Mouse (Mus musculus) hindbrain, embryonic 14.5 days (tissue): ENCODE measurements around the gene Efcab3. TPM values are rescaled to one million over a fixed set of nuclear protein-coding genes. Genes with fewer than 3 reads are reported as not detected.

ENCODE experiments used
- ATAC-seq: fragments of 200-750 bp; cut with Nextera tagmentation; 2 replicates; pipeline ENCODE4 v1.8.0; 2017; ENCODE audit warnings: moderate number of reproducible peaks, mild to moderate bottlenecking, moderate TSS enrichment, moderate library complexity; ENCODE audit not compliant: low FRiP score
- DNase-seq: peaks from one replicate; pipeline ENCODE4 v3.0.0-alpha.2; 2015; ENCODE audit warnings: low spot score
- H3K27ac ChIP-seq: fragments of 300-500 bp; sonication (generic); 2 replicates; pipeline ENCODE4 v1.5.1; 2014; ENCODE audit warnings: mild to moderate bottlenecking, moderate library complexity
- H3K27me3 ChIP-seq: fragments of 300-500 bp; sonication (generic); 2 replicates; pipeline ENCODE4 v1.6.1; 2014; ENCODE audit warnings: mild to moderate bottlenecking, low read length, mixed read lengths; ENCODE audit not compliant: control insufficient read depth, insufficient read depth
- H3K36me3 ChIP-seq: fragments of 300-500 bp; sonication (generic); replicated peaks from 2 replicates; pipeline ENCODE4 v1.6.1; 2014; ENCODE audit not compliant: control insufficient read depth, insufficient read depth
- H3K4me1 ChIP-seq: fragments of 300-500 bp; sonication (generic); replicated peaks from 2 replicates; pipeline ENCODE4 v1.6.1; 2014; ENCODE audit warnings: antibody characterized with exemption, low read length, mixed read lengths; ENCODE audit not compliant: control insufficient read depth, insufficient read depth
- H3K4me2 ChIP-seq: fragments of 300-500 bp; sonication (generic); replicated peaks from 2 replicates; pipeline ENCODE4 v1.6.1; 2014; ENCODE audit warnings: mild to moderate bottlenecking, moderate library complexity
- H3K4me3 ChIP-seq: fragments of 300-500 bp; sonication (generic); replicated peaks from 2 replicates; pipeline ENCODE4 v1.5.1; 2014; ENCODE audit warnings: mild to moderate bottlenecking, low read length
- H3K9ac ChIP-seq: fragments of 300-500 bp; sonication (generic); 2 replicates; pipeline ENCODE4 v1.6.1; 2014
- H3K9me3 ChIP-seq: fragments of 300-500 bp; sonication (generic); 2 replicates; pipeline ENCODE4 v1.6.1; 2016; ENCODE audit warnings: low read length; ENCODE audit not compliant: control insufficient read depth
- WGBS: fragments of 180-500 bp; shearing (Covaris S2); extraction: QIAGEN DNeasy Blood & Tissue Kit; methylation state at CpG from one replicate; pipeline ENCODE4 v1.1.7; 2014; 5-methylcytosine and 5-hydroxymethylcytosine counted together
- polyA plus RNA-seq: library from polyadenylated mRNA; unstranded; fragments of >200 nt; fragmentation: Nextera tagmentation; extraction: Ambion mirVana; gene quantifications from 2 replicates; pipeline ENCODE4 v1.2.1, GENCODE M21; 2014

The Efcab3 gene
- polyA plus RNA-seq, 1 experiment from 2014 or later, result not detected

DNA sequence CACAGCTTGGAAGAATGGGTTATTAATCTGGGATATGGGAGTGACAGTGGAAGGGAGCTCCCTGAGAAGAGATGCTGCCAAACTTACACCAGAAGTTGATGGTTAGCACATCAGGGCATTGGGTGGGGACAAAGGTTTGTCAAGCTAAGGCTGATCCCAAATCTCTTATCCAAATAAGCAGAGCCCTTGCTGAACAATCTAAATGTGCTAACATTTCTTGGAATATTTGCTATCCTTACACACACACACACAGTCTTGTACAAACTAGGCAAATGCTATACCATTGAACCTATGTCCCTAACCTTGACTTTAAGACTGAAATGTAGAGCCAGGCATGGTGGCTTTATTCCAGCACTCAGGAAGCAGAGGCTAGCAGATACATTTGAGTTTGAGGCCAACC, 80.2 kb downstream of the Efcab3 start:
- DNase-seq (no peak), ATAC-seq (no peak)
- no peaks in the 10 kb centered on the region for H3K27me3 ChIP-seq
- H3K4me3 ChIP-seq, result no peak overlapping the region
- H3K9ac ChIP-seq, result no peak overlapping the region
- H3K4me1 ChIP-seq, result no peaks in the 10 kb centered on the region
- no peak overlapping the region for H3K27ac ChIP-seq
- no peak overlapping the region for H3K4me2 ChIP-seq
- H3K9me3 ChIP-seq, result no peaks in the 10 kb centered on the region
- peaks cover 38% of the 10 kb centered on the region for H3K36me3 ChIP-seq

DNA sequence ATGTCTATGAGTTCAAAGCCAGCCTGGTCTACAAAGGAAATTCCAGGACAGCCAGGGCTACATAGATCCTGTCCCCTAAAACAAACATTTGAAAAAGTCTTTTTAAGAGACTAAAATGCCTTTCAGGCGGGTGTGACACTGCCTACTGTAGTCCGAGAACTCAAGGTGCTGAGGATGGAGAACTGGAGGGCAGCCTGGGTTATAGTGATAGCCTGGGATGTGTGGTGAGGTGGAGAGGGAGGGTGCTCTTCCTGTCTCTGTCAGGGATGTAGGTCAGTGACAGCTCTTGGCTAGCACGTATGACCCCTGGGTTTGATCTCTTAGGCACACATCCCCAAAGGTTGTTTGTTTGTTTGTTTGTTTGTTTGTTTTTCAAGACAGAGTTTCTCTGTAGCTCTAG, 80.7 kb downstream of the Efcab3 start:
- no peak overlapping the region for H3K9ac ChIP-seq
- H3K27me3 ChIP-seq, result no peaks in the 10 kb centered on the region
- no peak for DNase-seq
- H3K4me2 ChIP-seq, result no peak overlapping the region
- no peaks in the 10 kb centered on the region for H3K9me3 ChIP-seq
- WGBS, result 92% methylated on average over 3 of the region's 3 CpGs
- H3K4me3 ChIP-seq, result no peak overlapping the region
- ATAC-seq, result no peak
- no peaks in the 10 kb centered on the region for H3K4me1 ChIP-seq
- peaks cover 33% of the 10 kb centered on the region for H3K36me3 ChIP-seq
- no peak overlapping the region for H3K27ac ChIP-seq

DNA sequence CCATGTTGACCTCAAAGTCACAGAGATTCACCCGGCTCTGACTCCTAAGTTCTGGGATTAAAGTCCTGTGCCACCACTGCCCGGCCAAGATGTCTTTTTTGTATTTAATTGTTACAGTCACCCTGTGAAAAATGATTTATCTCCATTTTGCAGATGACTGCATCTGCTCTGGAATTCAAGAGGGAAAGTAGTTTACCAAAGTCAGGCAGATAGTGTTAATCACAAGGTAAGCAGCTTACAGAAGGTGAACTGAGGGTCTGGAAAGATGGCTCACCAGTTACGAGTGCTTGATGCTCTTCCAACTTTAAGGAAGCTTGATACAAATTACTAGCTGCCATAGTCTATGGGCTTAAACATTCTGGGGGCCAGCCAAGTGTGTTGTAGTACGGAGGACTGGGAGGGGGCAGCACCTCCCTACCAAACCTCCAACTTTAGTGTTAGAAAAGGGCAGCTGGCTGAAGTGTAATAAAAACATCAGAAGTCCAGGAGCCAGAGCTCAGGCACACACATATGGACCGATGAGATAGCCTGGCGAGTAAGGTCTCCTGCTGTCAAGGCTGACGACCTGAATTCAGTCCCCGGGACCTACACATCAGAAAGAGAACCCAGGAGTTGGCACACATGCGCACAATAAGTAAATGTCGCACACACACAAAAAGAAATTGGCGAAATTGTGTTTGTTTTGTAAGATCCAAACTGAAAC, 81.3 kb downstream of the Efcab3 start:
- H3K27me3 ChIP-seq, result no peaks in the 10 kb centered on the region
- no peaks in the 10 kb centered on the region for H3K9me3 ChIP-seq
- H3K4me1 ChIP-seq, result no peaks in the 10 kb centered on the region
- H3K4me3 ChIP-seq, result no peak overlapping the region
- DNase-seq (no peak), ATAC-seq (no peak)
- no peak overlapping the region for H3K27ac ChIP-seq
- H3K4me2 ChIP-seq, result no peak overlapping the region
- WGBS, result 85% methylated on average over 11 of the region's 11 CpGs
- H3K36me3 ChIP-seq, result peaks cover 27% of the 10 kb centered on the region
- H3K9ac ChIP-seq, result no peak overlapping the region

DNA sequence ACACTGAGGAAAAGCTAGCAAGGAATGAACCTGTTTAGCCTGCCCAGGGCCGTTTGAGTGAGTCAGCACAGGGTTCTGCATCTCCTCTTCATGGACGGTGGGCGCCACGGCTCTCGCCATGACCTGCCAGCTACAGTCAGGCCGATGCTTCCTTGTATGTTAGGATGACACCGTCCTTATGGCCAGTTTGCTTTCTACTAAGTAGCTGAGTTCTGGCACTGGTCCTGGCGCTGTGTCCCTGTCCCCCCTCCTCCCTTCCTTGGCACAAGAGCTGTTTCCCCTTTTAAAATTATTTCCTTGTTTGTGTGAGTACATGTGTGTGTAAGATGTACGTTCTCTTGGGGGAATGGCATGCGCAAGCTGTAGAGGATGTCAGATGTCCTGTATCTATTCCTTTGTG, 81.8 kb downstream of the Efcab3 start:
- no peaks in the 10 kb centered on the region for H3K9me3 ChIP-seq
- no peak overlapping the region for H3K9ac ChIP-seq
- H3K4me1 ChIP-seq, result no peaks in the 10 kb centered on the region
- no peak overlapping the region for H3K4me2 ChIP-seq
- H3K27ac ChIP-seq, result no peak overlapping the region
- no peak overlapping the region for H3K4me3 ChIP-seq
- no peak for ATAC-seq
- DNase-seq, result no peak
- H3K27me3 ChIP-seq, result no peaks in the 10 kb centered on the region
- WGBS, result 92% methylated on average over 10 of the region's 10 CpGs
- peaks cover 21% of the 10 kb centered on the region for H3K36me3 ChIP-seq

DNA sequence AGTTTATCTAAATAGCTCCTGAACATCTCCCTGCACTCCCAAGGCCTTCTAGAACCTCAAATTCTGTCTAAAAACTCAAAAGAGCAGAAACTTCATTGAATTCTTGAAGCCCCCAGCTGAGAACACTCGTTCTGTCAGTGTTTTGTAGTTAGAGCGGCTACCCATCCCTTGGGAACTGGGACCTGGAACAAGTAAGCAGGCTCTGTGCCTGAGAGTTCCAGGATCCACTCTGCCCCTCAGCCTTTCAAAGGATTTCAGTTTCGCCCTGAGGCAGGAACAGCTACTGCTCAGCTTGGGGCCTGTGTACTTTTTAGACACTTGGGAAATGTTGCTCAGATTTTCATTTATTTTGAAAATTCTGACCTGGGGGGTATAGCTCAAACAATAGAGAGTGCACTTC, 83.2 kb downstream of the Efcab3 start, which contains the start of gene Gm10842:
TSS of gene Gm10842 (plus strand) at position 301 of the 400 bp plus-strand sequence.
- DNase-seq, result no peak
- no peak for ATAC-seq
- no peak within 1 kb of the TSS for H3K9ac ChIP-seq
- H3K27ac ChIP-seq, result no peak within 1 kb of the TSS
- H3K36me3 ChIP-seq, result 0 out of 2 replicates have a peak, but pooled peaks cover 8% of the 10 kb centered on the region
- H3K4me2 ChIP-seq, result no peak within 1 kb of the TSS
- no peaks in the 10 kb centered on the region for H3K9me3 ChIP-seq
- no peaks in the 10 kb centered on the region for H3K27me3 ChIP-seq
- H3K4me1 ChIP-seq, result 0 out of 2 replicates have a peak, but pooled peaks cover 6% of the 10 kb centered on the region
- 89% methylated on average over 3 of the region's 3 CpGs for WGBS
- no peak within 1 kb of the TSS for H3K4me3 ChIP-seq

DNA sequence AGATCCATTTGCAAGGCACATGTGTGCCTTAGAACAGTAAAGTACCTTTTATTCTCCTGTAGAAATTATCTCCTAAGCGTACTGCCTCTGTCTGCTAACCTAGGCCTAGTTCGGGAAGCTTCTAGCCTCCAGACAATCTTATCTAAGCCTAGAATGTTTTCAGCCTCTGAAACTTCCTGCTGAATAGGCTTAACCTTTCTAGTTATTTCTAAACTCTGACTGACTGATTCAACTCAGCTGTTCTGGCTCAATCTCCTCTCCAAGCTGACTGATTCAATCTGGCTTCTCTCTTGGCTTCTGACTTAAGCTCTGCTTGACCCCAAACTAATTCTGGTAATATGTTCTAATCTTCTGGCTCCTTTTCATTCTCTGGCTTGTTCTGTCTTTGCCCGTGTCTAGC, 86.0 kb downstream of the Efcab3 start:
- ATAC-seq, result no peak
- H3K9ac ChIP-seq, result no peak overlapping the region

DNA sequence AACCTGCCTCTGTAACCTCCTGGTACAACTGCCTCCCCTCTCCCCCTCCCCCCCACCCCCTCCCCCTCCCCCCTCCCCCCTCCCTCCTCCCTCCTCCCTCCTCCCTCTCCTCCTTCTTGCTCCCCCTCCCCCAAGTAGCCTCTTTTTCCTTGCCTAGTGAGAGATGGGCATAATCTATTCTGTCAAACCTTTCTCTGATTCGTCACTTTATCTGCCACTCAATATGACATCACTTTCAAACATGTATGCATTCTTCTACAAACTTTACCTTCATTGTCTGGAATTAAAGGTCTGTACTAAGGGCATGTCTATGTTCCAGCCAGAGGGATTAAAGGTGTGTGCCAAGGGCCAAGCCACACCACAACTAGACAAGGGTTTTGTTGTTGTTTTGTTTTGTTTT, 86.4 kb downstream of the Efcab3 start:
- Histone ChIP-seq H3K9me3 (no peaks in the 10 kb centered on the region), H3K9ac (no peak overlapping the region), H3K27me3 (no peaks in the 10 kb centered on the region), H3K4me2 (no peak overlapping the region), H3K4me1 (0 out of 2 replicates have a peak, but pooled peaks cover 13% of the 10 kb centered on the region), H3K36me3 (no peaks in the 10 kb centered on the region), H3K27ac (no peak overlapping the region), H3K4me3 (no peak overlapping the region)
- no peak for ATAC-seq
- 87% methylated on average over 1 of the region's 1 CpGs for WGBS
- no peak for DNase-seq

More for the DNA sequence above, 86.0 kb downstream of the Efcab3 start:
- H3K27me3 ChIP-seq, result no peaks in the 10 kb centered on the region
- DNase-seq, result no peak
- H3K36me3 ChIP-seq, result no peaks in the 10 kb centered on the region
- no peak overlapping the region for H3K4me3 ChIP-seq
- no peak overlapping the region for H3K4me2 ChIP-seq
- H3K27ac ChIP-seq, result no peak overlapping the region
- H3K4me1 ChIP-seq, result 0 out of 2 replicates have a peak, but pooled peaks cover 13% of the 10 kb centered on the region
- WGBS, result 86% methylated on average over 3 of the region's 3 CpGs
- H3K9me3 ChIP-seq, result no peaks in the 10 kb centered on the region

DNA sequence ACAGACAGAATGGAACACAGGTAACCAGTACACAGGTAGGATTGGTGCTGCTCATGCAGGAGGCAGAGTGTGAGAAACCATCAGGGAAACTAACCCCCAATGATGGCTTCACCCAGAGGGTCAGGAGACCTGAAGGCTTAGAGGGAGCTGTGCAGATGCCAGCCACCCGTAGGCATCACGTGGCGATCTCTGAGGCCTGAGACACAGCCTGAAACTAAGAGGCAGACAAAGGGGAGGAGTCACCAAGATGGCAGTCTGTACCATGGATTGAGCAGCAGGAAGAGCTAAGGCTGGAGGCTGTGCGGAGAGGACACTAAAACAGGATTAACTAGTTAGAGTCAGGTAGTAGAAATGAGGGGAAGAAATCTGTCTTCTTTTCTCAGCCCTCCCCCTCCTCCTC, 87.3 kb downstream of the Efcab3 start:
- 67% methylated on average over 4 of the region's 4 CpGs for WGBS
- no peak overlapping the region for H3K27ac ChIP-seq
- ATAC-seq (no peak), DNase-seq (no peak)
- H3K4me1 ChIP-seq, result 0 out of 2 replicates have a peak, but pooled peaks cover 13% of the 10 kb centered on the region
- no peaks in the 10 kb centered on the region for H3K9me3 ChIP-seq
- no peak overlapping the region for H3K4me3 ChIP-seq
- no peak overlapping the region for H3K4me2 ChIP-seq
- no peak overlapping the region for H3K9ac ChIP-seq
- no peaks in the 10 kb centered on the region for H3K27me3 ChIP-seq
- H3K36me3 ChIP-seq, result no peaks in the 10 kb centered on the region

DNA sequence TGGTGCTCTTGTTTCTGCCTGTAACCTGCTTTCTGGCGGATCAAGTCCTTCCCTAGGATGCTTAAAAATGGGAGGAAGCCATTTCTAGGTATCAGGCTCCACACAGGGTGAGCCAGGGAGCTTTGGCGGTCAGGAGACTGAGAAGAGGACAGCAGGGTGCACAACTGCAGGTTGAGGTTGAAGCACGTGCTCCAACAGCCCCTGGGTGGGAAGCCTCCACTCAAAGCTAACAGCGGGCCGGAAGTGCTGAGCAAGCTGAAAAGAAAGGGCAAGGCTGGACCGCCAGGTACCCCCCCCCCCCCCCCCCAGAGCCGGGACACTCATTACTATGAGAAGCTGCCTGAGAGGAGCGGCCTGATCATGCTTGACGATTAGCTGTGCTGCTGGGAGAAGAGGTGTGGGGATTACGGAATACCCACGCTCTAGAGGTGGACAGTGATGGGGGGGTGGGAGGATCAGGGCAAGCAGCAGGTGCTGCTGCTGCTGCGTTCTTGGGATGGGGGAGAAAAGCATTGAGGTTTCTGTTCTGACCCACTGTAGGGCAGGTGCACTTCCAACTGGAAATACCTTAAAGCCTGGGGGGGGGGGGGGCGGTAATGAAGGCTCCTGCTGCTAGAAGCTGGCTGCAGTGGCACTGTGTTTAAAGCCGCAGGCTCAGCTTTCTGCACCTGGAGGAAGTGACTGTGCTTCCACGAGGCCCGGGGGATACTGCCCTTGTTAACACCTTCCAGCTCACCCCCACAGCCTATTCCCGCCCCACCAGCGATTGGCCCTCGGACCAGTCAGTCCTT, 88.0 kb downstream of the Efcab3 start:
- WGBS, result 27% methylated on average over 17 of the region's 19 CpGs
- ATAC-seq, result peak; percentile 46; the same call in 1 of the 2 replicates
- no peak for DNase-seq

More for the DNA sequence above, 88.0 kb downstream of the Efcab3 start:
- H3K9ac ChIP-seq, result 0 out of 2 replicates have a peak overlapping the region, but pooled peaks have one; percentile 16
- no peak overlapping the region for H3K27ac ChIP-seq
- H3K4me2 ChIP-seq, result peak overlapping the region; percentile 31
- H3K27me3 ChIP-seq, result no peaks in the 10 kb centered on the region
- H3K36me3 ChIP-seq, result no peaks in the 10 kb centered on the region
- no peaks in the 10 kb centered on the region for H3K9me3 ChIP-seq
- H3K4me1 ChIP-seq, result 0 out of 2 replicates have a peak, but pooled peaks cover 13% of the 10 kb centered on the region
- H3K4me3 ChIP-seq, result no peak overlapping the region
